Mouse (Mus musculus): ENCODE data around the gene Kcnrg. TPM values are rescaled to one million over a fixed set of nuclear protein-coding genes. Genes with fewer than 3 reads are reported as not detected.
"Not testable (repeated sequence)": the region's sequence is repeated elsewhere in the genome, so short reads cannot be mapped to it uniquely, and the experiment has no call there.

Gene Kcnrg
- not detected in 2 replicates for polyA plus RNA-seq (2011; ENCODE audit: insufficient read depth, insufficient read length, low replicate concordance, missing spikeins)

- Histone ChIP-seq H3K4me3 (replicated peaks; ENCODE audit: control insufficient read depth, low read depth, low read length) (no peak within 1 kb of the TSS), H3K27ac (ENCODE audit: control insufficient read depth, insufficient read depth, low read depth, low read length, poor library complexity) (no peak within 1 kb of the TSS), H3K4me1 (ENCODE audit: control insufficient read depth, insufficient read depth, low read length) (no peaks in the 10 kb centered on the region)
- TF ChIP-seq POLR2A (IDR thresholded peaks at IDR 0.05; ENCODE audit: borderline replicate concordance, control insufficient read depth, low read depth, low read length): no peak
- no peak for TF ChIP-seq CTCF (IDR thresholded peaks at IDR 0.05; ENCODE audit: control insufficient read depth, insufficient read depth, low read length)
- 68% methylated on average over 3 of the region's 3 CpGs for WGBS
These were observed at the start of gene Kcnrg for GRCm38 (mm10) chr14:61607157-61607556. Kcnrg (plus strand) TSS chr14:61607457.

- no peak overlapping the region for H3K4me3 ChIP-seq (replicated peaks; ENCODE audit: control insufficient read depth, low read depth, low read length)
- H3K27ac ChIP-seq (ENCODE audit: control insufficient read depth, insufficient read depth, low read depth, low read length, poor library complexity): no peak overlapping the region
- no peak for TF ChIP-seq POLR2A (IDR thresholded peaks at IDR 0.05; ENCODE audit: borderline replicate concordance, control insufficient read depth, low read depth, low read length)
- no peak for TF ChIP-seq CTCF (IDR thresholded peaks at IDR 0.05; ENCODE audit: control insufficient read depth, insufficient read depth, low read length)
- H3K4me1 ChIP-seq (ENCODE audit: control insufficient read depth, insufficient read depth, low read length): no peaks in the 10 kb centered on the region; the same call in 1 of the 2 replicates
- 80% methylated on average over 6 of the region's 6 CpGs for WGBS
These were observed 48.4 kb upstream of the Kcnrg start for GRCm38 (mm10) chr14:61558901-61559300.

GRCm38 (mm10) chr14:61559856-61560255 is 47.4 kb upstream of the Kcnrg start:
- Histone ChIP-seq H3K4me3 (replicated peaks; ENCODE audit: control insufficient read depth, low read depth, low read length) (no peak overlapping the region), H3K27ac (ENCODE audit: control insufficient read depth, insufficient read depth, low read depth, low read length, poor library complexity) (no peak overlapping the region), H3K4me1 (ENCODE audit: control insufficient read depth, insufficient read depth, low read length) (no peaks in the 10 kb centered on the region)
- WGBS: 83% methylated on average over 3 of the region's 3 CpGs
- TF ChIP-seq CTCF (IDR thresholded peaks at IDR 0.05; ENCODE audit: control insufficient read depth, insufficient read depth, low read length): no peak
- no peak for TF ChIP-seq POLR2A (IDR thresholded peaks at IDR 0.05; ENCODE audit: borderline replicate concordance, control insufficient read depth, low read depth, low read length)

- not testable (repeated sequence) for H3K27ac ChIP-seq (ENCODE audit: control insufficient read depth, insufficient read depth, low read depth, low read length, poor library complexity); H3K4me3 ChIP-seq (replicated peaks; ENCODE audit: control insufficient read depth, low read depth, low read length); H3K4me1 ChIP-seq (ENCODE audit: control insufficient read depth, insufficient read depth, low read length)
- 70% methylated on average over 4 of the region's 4 CpGs for WGBS
These were observed 41.0 kb upstream of the Kcnrg start for GRCm38 (mm10) chr14:61566211-61566610.

DNA sequence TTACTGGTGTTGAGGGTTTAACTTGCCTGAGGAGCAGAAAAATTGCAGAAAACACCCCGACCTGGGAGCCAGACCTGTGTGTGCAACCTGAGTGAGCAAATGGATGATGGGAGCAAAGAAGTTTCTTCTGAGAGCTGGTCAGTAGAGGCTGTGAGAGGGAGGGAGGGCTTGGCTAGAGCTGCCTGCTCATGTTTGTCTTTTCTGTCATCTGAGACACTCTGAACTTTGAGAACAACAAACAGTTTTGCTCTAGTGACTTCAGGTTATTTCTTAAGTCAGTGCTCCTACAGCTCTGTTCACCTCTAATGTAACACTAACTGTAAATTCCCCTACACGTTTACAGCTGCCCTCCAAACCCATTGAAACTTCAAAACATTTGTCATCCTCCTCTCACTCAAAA is 37.9 kb upstream of the Kcnrg start:
- Histone ChIP-seq H3K4me1 (ENCODE audit: control insufficient read depth, insufficient read depth, low read length) (no peaks in the 10 kb centered on the region), H3K27ac (ENCODE audit: control insufficient read depth, insufficient read depth, low read depth, low read length, poor library complexity) (no peak overlapping the region), H3K4me3 (replicated peaks; ENCODE audit: control insufficient read depth, low read depth, low read length) (no peak overlapping the region)
- TF ChIP-seq CTCF (IDR thresholded peaks at IDR 0.05; ENCODE audit: control insufficient read depth, insufficient read depth, low read length) (no peak), POLR2A (IDR thresholded peaks at IDR 0.05; ENCODE audit: borderline replicate concordance, control insufficient read depth, low read depth, low read length) (no peak)
- 57% methylated on average over 2 of the region's 2 CpGs for WGBS

GRCm38 (mm10) chr14:61571366-61571765 is 35.9 kb upstream of the Kcnrg start:
- Histone ChIP-seq H3K4me3 (replicated peaks; ENCODE audit: control insufficient read depth, low read depth, low read length) (no peak overlapping the region), H3K4me1 (ENCODE audit: control insufficient read depth, insufficient read depth, low read length) (no peaks in the 10 kb centered on the region), H3K27ac (ENCODE audit: control insufficient read depth, insufficient read depth, low read depth, low read length, poor library complexity) (no peak overlapping the region)
- TF ChIP-seq CTCF (IDR thresholded peaks at IDR 0.05; ENCODE audit: control insufficient read depth, insufficient read depth, low read length) (peak; percentile 98), POLR2A (IDR thresholded peaks at IDR 0.05; ENCODE audit: borderline replicate concordance, control insufficient read depth, low read depth, low read length) (no peak)
- 10% methylated on average over 4 of the region's 4 CpGs for WGBS

DNA sequence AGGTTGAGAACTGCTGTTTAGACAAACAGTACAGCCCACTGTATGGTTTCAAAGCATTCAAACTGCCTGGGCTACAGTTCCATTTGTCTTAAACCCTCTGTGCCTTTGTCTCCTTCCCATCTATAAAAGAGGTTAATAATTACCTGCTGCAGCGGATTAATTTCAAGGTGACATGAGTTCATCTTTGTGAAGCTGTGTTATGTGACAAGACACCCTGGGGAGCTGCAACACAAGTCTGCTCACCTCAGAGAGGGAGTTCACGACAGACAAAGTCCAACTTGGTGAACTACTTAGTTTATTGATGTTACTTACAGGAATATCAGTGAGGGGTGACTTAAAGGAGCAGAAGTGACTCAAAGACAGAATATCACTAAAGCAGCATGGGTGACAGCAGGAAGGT is 35.1 kb upstream of the Kcnrg start:
- no peaks in the 10 kb centered on the region for H3K4me1 ChIP-seq (ENCODE audit: control insufficient read depth, insufficient read depth, low read length)
- no peak overlapping the region for H3K27ac ChIP-seq (ENCODE audit: control insufficient read depth, insufficient read depth, low read depth, low read length, poor library complexity)
- WGBS: 74% methylated on average over 2 of the region's 2 CpGs
- TF ChIP-seq CTCF (IDR thresholded peaks at IDR 0.05; ENCODE audit: control insufficient read depth, insufficient read depth, low read length) (no peak), POLR2A (IDR thresholded peaks at IDR 0.05; ENCODE audit: borderline replicate concordance, control insufficient read depth, low read depth, low read length) (no peak)
- H3K4me3 ChIP-seq (replicated peaks; ENCODE audit: control insufficient read depth, low read depth, low read length): no peak overlapping the region

GRCm38 (mm10) chr14:61575066-61575465 is 32.2 kb upstream of the Kcnrg start:
- TF ChIP-seq CTCF (IDR thresholded peaks at IDR 0.05; ENCODE audit: control insufficient read depth, insufficient read depth, low read length) (no peak), POLR2A (IDR thresholded peaks at IDR 0.05; ENCODE audit: borderline replicate concordance, control insufficient read depth, low read depth, low read length) (no peak)
- Histone ChIP-seq H3K4me3 (replicated peaks; ENCODE audit: control insufficient read depth, low read depth, low read length) (no peak overlapping the region), H3K27ac (ENCODE audit: control insufficient read depth, insufficient read depth, low read depth, low read length, poor library complexity) (no peak overlapping the region), H3K4me1 (ENCODE audit: control insufficient read depth, insufficient read depth, low read length) (no peaks in the 10 kb centered on the region)
- 86% methylated on average over 10 of the region's 10 CpGs for WGBS

DNA sequence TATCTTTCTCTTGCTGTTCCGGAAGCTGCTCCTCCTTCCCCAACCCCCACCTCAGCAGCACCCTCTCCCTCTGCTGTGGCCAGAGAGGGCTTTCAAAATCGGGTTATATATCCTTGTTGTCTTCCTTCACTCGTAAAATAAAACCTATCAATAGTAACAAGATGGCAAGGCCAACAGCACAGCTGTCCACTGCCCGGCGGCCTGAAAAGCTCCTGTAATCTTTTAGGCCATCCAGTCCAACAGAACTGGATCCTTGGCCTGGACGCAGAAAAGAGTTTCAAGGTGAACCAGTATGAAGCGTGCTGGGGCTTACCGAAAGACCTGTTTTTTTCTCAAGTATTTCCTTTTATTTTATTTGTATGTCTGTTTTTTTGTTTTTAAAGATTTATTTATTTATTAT is 31.3 kb upstream of the Kcnrg start:
- TF ChIP-seq CTCF (IDR thresholded peaks at IDR 0.05; ENCODE audit: control insufficient read depth, insufficient read depth, low read length) (no peak), POLR2A (IDR thresholded peaks at IDR 0.05; ENCODE audit: borderline replicate concordance, control insufficient read depth, low read depth, low read length) (no peak)
- H3K4me1 ChIP-seq (ENCODE audit: control insufficient read depth, insufficient read depth, low read length): no peaks in the 10 kb centered on the region
- H3K4me3 ChIP-seq (replicated peaks; ENCODE audit: control insufficient read depth, low read depth, low read length): no peak overlapping the region
- 85% methylated on average over 8 of the region's 8 CpGs for WGBS
- H3K27ac ChIP-seq (ENCODE audit: control insufficient read depth, insufficient read depth, low read depth, low read length, poor library complexity): no peak overlapping the region

All from bone marrow, adult 2 months (tissue).